Mouse (Mus musculus): ENCODE results near the gene Sdcbp2. TPM values are rescaled to one million over a fixed set of nuclear protein-coding genes. Genes with fewer than 3 reads are reported as not detected.
"Not testable (repeated sequence)": the region's sequence is repeated elsewhere in the genome, so short reads cannot be mapped to it uniquely, and the experiment has no call there.

Sdcbp2 gene
- total RNA-seq, 4 experiments from 2014 or later, result 1.7 to 2.7 (median 2.5) TPM

- no peak for DNase-seq (ENCODE audit: low spot score)
Observed at GRCm38 (mm10) chr2:151566856-151567255, 5.6 kb upstream of the Sdcbp2 start.

DNA sequence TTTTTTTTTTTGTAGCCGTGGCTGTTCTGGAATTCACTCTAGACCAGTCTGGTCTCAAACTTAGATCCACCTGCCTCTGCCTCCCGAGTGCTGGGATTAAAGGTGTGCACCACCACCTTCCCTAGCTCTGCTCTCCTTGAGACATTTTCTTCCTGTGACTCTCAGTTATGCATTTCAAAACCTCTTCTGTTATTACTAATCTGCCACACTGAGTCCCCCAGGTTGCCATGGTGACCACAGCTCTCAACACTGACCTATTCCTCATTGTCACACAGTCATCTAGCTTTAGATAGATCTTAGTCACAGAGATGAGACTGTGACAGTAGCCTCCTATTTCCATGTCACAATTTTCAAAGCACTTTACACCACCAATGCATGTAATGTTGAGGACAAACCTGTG lies 3.0 kb upstream of the Sdcbp2 start:
- no peak for DNase-seq (ENCODE audit: low spot score)

- DNase-seq (ENCODE audit: low spot score), result no peak
Observed at GRCm38 (mm10) chr2:151573667-151574066, 1.2 kb downstream of the Sdcbp2 start.

- DNase-seq (ENCODE audit: low spot score), result no peak
Observed at GRCm38 (mm10) chr2:151574607-151575006, 2.2 kb downstream of the Sdcbp2 start.

DNA sequence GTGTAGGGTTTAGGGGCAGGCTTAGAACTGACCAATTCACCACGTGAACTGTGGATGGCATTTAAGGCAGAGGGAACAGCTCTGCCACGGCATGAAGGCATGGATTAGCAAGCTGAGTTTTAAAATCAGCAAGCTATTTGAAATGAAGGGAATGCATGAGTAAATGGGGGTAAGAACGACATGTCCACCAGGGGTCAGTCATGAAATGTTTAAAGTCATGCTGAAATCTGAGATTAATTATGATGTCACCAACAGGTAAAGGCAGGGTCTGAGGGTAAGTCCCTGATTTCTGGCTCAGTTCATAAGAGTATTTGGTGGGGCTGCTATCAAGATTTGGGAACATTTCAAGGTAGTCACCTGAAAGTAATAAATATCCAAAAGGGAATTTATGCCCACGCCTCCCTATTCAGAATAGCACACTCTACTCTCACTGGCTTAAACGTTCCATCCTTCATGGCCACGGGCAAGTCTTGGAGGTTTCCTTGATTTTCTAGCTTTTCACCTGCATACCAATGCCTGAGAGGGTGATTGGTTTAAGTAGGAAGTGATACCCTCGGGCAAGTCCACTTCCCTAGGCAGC lies 2.8 kb downstream of the Sdcbp2 start:
- peak; percentile 45 for DNase-seq (ENCODE audit: low spot score)

DNA sequence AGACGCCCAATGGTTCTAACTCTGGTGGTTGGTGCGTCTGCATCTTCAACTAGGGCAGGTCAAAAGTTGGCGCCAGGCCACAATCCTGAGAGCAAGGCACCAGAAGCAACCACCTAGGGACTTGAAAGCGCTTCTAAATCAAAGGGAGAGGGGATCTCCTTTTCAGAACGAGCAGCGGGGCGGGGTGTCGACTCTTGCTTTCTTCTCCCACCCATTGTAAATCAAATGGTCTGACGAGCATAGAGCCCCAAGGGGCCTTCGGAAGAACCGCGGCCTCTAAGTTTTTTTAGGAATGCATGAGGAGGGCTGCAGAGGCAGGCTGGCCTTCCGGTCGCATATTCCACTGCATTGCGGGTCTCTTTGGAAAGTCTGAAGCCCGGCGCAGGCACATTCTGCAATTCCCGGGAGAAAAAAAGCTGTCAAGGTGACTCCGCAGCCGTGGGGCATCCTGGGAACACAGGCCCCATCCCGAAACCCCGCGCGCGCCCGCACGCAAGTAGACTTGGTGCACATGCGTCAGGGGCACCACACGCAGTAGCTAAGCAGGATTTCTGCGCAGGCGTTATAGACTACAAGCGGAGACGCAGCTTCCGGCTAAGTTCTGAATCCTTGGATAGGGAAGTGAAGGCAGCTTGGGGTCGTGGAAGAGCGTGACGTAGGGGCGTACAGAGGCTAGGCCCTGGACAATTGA lies 3.4 kb downstream of the Sdcbp2 start:
- DNase-seq (ENCODE audit: low spot score), result peak; percentile 91

DNA sequence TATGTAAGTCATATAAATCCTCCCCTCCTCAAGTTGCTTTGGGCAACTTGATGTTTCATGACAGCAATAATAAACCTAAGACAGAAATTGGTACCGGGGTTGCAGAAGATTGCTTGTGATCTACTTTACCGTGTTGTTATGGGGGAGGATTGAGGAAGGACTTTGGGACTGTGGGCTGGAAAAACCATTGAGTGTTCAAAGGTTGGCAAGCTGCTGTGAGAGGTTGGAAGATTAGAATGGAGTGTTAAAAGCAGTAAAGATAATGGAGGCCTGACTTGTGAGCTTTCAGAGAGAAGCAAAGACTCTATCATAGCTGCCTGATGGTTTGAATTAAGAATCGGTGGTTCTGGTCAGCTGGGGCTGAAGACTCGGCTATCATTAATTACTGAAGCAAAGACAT lies 6.8 kb downstream of the Sdcbp2 start:
- DNase-seq (ENCODE audit: low spot score), result no peak

DNA sequence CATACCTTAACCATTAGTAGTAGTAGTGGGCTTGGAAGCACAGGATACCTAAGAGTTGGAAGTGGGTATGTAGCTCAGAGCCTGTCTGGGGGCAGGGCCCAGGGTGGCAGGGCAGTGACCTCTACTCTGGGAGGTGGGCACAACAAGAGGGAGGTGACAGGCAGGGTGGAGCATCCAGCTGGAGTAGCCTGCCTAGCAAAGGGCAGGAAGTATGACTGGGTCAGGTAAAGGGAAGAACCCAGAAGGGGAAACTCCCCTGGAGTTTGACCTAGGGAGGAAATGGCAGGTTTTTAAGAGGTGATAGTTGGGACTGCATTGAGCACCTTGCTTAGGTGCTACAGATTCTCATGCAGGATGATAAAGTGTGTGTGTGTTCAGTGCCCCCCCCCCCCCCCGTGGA lies 8.5 kb downstream of the Sdcbp2 start:
- no peak for DNase-seq (ENCODE audit: low spot score)

GRCm38 (mm10) chr2:151585934-151586333 lies 13.5 kb downstream of the Sdcbp2 start:
- no peak for DNase-seq (ENCODE audit: low spot score)

DNA sequence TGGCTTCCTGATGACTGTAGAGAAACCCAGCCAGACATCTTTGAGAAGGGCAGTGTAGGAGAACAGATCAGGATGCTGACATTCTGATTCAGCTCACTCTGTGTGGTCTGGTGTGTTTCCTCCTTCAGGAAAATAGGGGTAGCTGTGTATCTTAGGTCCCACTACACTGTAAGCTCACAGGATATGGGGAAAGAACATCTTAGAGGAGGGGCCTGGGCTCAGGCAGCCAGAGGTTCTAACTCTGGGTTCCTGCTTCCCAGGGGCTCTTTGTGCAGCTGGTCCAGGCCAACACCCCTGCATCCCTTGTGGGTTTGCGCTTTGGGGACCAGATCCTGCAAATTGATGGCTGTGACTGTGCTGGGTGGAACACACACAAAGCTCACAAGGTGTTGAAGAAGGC lies 14.4 kb downstream of the Sdcbp2 start:
- DNase-seq (ENCODE audit: low spot score), result no peak

DNA sequence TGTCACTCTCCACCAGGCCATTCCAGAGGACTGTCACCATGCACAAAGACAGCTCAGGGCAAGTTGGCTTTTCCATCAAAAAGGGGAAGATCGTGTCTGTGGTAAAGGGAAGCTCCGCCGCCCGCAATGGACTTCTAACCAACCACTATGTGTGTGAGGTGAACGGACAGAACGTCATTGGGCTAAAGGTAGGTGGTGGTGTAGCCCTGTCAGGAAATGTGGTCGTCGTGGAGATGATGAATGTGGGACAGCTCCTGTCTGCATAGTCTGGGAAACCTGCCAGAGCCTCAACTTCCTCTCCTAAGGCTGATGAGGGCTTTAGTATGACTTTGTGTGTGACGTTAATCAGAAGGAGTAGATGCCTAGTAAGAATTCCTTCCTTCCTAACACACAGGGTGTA lies 14.9 kb downstream of the Sdcbp2 start:
- no peak for DNase-seq (ENCODE audit: low spot score)

DNA sequence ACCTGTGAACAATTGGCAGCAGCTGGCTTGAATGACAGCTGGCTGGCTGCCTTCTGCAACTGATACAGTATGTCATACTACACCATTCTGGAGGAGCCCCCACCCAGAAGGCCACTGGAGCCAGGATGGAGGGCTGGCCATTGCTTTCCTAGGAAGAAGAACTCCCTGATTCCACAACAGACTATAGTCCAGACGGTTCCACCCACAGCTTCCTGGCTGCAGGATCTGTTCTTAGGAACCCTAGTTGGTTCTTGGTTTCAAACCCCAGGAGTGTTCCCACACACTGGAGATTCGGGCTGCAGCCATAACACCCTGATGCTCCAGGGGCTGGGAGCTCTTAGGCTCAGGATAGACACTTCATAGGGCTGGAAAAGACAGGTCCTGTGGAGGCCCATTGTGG lies 25.6 kb downstream of the Sdcbp2 start:
- no peak for DNase-seq (ENCODE audit: low spot score)

DNA sequence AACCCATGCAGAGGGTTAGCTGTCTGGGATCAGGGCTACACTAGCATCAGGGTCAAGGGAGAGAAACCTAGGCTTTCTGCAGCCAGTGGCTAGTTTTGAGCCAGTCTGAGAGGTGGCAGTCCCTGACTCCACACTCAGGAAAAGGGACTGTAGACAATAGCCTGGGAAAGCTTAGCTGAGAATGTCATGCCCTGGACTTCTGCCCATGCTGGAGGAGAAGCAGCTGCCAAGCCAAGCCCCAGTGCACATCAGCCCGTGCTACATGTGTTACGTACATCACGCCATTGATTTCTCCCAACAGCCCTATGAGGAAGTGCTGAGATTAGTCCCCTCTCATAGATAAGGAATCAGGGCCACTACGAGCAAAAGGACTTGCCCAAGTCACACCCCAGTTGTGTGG lies 29.7 kb downstream of the Sdcbp2 start:
- no peak for DNase-seq (ENCODE audit: low spot score)

GRCm38 (mm10) chr2:151603630-151604029 lies 31.2 kb downstream of the Sdcbp2 start:
- DNase-seq (ENCODE audit: low spot score), result no peak

- no peak for DNase-seq (ENCODE audit: low spot score)
Observed at GRCm38 (mm10) chr2:151605437-151605987, 33.1 kb downstream of the Sdcbp2 start.

- DNase-seq (ENCODE audit: low spot score), result no peak
Observed at GRCm38 (mm10) chr2:151608435-151608834, 36.0 kb downstream of the Sdcbp2 start.

- DNase-seq (ENCODE audit: low spot score), result no peak
Observed at GRCm38 (mm10) chr2:151609974-151610373, 37.6 kb downstream of the Sdcbp2 start.

GRCm38 (mm10) chr2:151615779-151616178 lies 43.4 kb downstream of the Sdcbp2 start:
- DNase-seq (ENCODE audit: low spot score), result not testable (repeated sequence)

GRCm38 (mm10) chr2:151616551-151617329 lies 44.3 kb downstream of the Sdcbp2 start:
- DNase-seq (ENCODE audit: low spot score), result no peak

DNA sequence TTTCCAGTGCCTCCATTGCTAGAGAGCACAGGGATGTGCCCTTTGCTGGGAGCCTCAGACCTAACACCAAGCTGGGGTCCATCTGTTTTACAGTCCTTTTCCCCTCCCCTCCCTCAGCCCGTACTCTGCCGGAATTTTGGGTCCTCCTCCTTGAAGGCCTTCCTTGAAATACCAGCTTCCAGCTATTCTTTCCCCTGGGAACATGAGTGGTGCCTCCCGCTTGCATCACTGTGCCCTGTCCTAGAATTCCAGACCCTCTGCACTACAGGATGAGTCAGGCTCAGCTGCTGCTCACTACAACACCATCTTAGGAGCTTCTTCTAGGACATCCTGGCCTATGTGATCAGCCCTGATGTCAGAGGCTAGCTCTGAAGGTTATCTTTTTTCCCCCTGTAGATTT lies 51.4 kb downstream of the Sdcbp2 start:
- no peak for DNase-seq (ENCODE audit: low spot score)

GRCm38 (mm10) chr2:151626296-151626695 lies 53.9 kb downstream of the Sdcbp2 start:
- DNase-seq (ENCODE audit: low spot score), result no peak

DNA sequence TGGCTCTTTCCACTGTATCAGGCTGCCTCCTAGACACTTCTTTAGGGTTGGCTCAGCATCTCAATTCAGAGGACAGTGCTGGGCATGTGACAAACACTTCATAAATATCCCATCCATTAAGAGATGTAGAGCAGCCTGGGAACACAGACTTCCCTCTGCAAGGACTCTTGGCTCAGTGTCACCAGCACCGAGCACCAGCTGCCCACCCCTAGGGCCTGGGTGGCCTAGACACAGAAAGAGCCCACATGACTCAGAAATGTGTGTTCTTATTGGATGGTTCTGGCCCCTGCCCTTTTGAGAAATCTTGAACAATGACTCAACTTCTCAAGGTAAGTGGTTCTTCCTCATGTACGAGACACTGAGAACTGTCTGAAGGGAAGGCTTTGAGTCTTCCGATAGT lies 55.6 kb downstream of the Sdcbp2 start:
- DNase-seq (ENCODE audit: low spot score), result no peak

DNA sequence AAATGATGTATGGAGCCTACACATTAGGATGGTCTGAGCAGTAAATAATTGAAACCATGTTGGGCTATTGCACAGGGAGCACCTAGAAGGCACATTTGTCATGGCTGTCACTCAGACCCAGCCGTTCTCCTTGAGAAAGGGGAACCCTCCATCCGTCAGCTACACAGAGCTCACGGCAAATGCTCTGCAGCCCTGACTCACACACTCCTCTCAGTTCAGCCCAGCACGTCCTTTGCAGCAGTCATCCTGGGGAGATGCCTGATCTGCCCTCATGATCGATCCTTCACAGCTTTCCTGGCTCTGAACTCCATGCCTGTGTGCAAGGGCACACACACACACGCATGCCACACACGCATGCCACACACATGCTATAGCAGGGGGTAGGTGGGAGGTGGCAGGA lies 56.9 kb downstream of the Sdcbp2 start:
- DNase-seq (ENCODE audit: low spot score), result no peak

Measured in heart, adult 8-10 months (tissue).